Mouse (Mus musculus): Measurements from ENCODE around the gene Vmn1r232.

Gene Vmn1r232

DNA sequence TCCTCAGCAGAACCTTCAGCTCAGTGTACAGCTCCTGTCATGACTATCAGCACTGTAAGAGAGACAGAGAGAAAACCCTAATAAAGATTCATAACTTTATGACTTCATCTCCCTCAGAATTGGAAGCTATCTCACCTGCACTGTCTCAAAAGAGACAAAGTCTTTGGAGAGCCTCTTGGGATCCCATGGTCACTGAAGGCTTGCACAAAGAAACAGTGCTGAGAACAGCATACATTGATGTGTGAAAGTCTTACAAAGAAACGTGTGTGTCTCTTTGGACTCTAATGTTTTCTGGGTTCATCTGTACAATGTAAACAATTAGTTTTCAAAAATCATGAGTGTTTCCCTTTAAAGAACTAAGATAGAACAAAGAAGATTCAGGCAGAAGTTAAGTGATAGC is at the start of gene Vmn1r232:
Gene Vmn1r232 (minus strand): TSS at position 101 of the 400 bp plus-strand sequence.
- in situ Hi-C loops (cut with MboI, MseI) = no loop called here

DNA sequence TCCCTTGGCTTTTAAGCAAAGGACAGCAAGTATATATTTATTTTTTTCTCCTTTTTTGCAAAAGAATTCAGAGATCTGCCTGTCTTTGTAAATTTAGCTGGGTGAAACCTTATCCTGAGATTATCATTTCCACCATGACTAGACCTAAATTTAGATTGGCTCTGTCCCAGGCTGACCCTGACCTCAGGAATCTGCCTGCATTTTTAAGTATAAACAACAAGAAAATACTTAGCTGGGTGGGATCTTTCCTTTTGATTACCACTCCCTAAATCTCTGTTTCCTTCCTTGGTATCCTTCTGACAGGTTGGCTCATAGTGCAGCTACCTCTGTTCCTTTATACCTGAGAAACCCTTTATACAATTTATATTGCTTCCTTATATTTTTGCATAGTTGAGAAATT is 47.2 kb upstream of the Vmn1r232 start:
- in situ Hi-C loops (cut with MboI, MseI) = no loop called here

DNA sequence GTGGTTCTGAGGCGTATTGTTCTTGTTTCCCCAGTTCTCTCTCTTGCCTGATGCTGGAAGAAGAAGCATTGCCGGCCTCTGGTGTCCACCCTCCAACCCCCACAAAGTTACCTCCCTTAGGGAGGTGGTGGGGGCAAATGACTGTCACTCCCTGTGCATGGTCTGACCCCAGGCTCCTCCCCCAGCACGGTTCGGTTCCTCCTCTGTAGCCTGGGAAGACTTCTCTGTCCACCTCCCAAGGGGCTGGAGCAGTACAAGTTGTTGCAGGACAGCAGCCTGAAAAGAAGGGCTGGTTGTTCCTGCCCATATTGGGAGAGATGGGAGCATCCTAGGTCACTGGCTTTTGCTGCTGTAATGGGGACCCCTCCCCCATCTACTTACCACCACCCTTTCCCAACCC is 45.9 kb upstream of the Vmn1r232 start:
- in situ Hi-C loops (cut with MboI, MseI) = no loop called here

DNA sequence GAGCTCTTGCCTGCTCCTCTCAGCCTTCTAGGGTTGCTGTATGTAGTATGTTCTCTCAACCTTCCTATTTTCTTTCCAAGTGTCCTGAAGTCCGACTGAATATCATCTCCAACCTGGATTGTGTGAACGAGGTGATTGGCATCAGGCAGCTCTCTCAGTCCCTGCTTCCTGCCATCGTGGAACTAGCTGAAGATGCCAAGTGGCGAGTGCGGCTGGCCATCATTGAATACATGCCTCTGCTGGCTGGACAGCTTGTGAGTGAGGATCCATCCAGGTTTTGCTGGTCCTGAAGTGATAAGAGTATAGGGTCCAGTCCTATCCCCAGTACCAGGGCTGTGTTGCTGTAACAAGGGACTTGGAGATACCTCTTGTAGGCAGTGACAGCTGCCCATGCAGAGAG is 40.9 kb upstream of the Vmn1r232 start:
- in situ Hi-C loops (cut with MboI, MseI) = no loop called here

DNA sequence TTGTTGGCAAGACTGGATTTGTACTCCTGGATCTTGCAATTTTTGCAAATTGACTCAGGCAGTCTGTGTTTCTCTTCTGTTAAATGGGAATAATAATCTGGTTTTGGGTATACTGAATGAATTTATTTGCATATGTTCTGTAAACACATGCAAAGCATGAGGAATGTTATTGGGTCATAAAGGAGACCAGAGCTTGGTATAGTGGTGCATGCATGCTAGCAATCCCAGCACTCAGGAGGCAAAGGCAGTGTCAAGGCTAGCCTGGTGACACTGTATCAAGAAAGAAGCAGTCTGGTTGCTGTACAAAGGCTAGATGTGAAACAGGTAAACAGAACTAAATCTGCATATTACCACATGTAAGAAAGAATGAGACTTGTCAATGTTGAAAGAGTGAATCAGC is 27.1 kb upstream of the Vmn1r232 start:
- in situ Hi-C loops (cut with MboI, MseI) = no loop called here

DNA sequence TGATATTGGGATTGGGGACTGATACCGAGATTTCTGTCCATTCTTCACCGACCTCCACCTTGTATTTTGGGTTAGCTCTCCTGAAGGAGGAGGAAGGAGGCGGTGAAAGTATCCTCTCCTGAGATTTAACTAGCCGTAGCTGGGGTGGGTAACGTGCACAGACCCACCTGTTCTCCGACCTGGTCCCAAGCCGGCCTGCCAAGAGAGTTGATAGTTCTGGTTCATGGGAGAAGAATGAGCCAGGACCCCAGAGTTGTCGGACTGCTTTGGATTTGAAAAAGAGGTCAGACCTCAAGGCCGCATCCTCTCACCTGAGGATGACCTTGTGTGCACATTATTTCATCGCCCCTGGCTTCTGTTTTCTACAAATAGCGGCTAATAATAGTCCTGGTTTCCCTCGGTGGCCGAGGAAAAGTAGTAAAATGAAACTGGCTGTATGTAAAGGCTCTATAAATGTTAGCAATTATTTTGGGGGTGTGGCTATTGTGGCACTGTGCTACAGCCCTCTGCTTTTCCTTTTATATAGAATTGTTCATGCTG is 26.6 kb upstream of the Vmn1r232 start:
- in situ Hi-C loops (cut with MboI, MseI) = no loop called here

DNA sequence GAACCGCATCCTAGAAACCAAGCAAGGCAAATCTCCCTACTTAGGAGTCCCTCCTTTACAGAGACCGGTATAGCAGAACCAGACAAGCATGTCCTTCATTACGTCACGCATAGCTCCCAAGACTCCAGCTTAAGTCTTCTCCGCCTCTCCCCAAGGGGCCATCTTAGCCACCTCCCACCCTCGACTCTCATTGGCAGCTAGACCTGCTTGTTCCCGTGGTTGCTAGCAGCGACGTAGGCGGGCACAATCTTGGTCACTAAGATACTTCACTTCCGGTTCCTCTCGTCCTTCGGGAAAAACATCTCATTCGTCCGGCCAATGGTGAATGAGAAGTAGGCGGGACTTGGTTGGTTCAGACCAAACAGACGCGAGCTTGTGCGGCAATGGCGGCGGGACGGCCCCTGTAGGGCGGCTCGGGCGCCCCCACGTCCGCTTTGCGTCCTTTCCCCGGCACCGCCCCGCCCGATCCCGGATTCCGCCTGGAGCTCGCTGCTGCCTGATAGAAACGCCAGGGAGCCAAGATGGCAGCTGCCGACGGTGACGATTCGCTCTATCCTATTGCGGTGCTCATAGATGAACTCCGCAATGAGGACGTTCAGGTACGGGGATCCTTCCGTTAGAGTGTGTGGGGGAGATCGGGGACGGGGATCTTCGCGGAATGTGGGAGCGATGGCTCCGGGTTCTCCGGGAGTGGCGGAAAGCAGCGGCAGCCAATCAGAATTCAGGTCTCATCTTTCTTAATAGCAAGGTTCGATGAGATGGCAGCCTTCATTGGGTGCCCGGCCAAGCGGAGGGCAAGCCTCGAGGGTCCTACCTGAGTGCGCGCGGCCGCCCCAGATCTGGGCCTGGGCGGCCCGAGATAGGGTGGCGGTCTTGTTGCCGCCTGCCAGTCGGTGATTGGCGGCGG is 25.7 kb upstream of the Vmn1r232 start, which contains the start of gene Ppp2r1a:
Gene Ppp2r1a (plus strand): TSS at position 327 of the 907 bp plus-strand sequence.
- in situ Hi-C loops (cut with MboI, MseI) = loop anchor here (5.0 kb wide), 1 partner anchor 67 kb away; no protein-coding TSS in a partner anchor

DNA sequence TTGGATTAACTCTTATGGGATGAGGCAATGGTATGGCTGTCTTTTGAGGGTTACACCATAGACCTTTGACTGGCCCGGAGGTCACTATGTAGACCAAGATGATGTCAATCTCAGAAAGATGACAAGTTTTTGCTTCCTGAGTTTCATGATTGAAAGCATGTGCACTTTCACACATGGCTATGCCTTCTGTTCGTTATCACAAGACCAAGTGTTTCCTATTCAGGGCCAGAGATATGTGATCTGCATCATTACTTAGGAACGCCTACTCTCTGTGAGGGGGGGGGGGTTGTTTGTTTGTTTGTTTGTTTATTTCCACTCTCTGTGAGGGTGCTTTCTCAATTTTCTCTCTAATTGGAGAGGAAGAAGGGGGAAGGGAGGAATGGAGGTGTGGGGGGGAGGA is 24.7 kb upstream of the Vmn1r232 start:
- in situ Hi-C loops (cut with MboI, MseI) = loop anchor here (5.0 kb wide), 1 partner anchor 68 kb away; no protein-coding TSS in a partner anchor

DNA sequence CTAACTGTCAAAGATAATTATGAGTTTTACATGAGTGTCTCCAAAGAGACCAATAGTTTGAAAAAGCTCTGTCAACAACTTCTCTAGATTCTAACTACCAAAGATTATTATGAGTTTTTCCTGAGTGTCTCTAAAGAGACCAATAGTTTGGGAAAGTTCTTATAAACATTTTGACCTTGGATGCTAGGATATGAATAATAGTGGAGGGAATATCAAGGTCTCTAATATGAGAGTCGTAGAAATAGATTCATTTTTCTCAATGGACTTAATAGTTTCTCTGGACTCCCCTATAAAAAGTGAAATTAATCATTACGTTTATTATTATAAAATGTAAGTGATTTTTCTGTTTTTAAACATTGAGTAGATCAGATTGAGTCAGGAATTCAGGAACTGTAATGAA is 14.5 kb downstream of the Vmn1r232 start, which contains the start of gene Vmn1r231:
Gene Vmn1r231 (minus strand): TSS at position 101 of the 400 bp plus-strand sequence.
- in situ Hi-C loops (cut with MboI, MseI) = no loop called here

Data from T-helper 2 cell (primary cell).